Mouse (Mus musculus) common myeloid progenitor, adult 5-6 weeks (primary cell): ENCODE data around the gene Acot5. TPM values are rescaled to one million over a fixed set of nuclear protein-coding genes. Genes with fewer than 3 reads are reported as not detected.

Source experiments
- ATAC-seq: replicated peaks from 2 replicates; pipeline ENCODE4 v1.8.0; 2016; ENCODE audit warnings: low read depth, mild to moderate bottlenecking, moderate TSS enrichment, inconsistent platforms; ENCODE audit not compliant: poor library complexity, severe bottlenecking
- total RNA-seq: library from RNA; stranded (forward); fragments of 200-1000, 187-1606 nt; gene quantifications from 2 replicates; pipeline ENCODE4 v1.2.3, GENCODE M21; 2017

Gene Acot5
- total RNA-seq, 1 experiment from 2014 or later: not detected

DNA sequence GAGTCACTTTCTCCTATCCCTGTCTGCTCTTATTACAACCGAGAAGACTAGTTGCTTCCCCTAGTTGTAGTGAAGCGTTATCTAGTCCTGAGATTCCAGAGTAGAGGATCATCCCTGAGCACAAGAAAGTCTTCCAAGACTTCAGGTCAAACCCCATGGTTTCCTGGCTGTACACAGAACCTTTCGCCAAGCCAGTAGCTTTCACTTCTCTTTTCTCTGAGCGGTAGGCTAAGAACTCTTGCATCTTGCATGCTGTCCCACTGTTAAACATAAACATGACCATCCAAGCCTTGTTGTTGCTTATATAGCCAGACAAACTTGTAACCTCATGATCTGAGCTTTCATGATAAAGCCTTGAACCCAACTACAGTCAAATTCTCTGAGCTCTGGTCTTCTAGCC, 41.7 kb downstream of the Acot5 start:
- no peak for ATAC-seq

DNA sequence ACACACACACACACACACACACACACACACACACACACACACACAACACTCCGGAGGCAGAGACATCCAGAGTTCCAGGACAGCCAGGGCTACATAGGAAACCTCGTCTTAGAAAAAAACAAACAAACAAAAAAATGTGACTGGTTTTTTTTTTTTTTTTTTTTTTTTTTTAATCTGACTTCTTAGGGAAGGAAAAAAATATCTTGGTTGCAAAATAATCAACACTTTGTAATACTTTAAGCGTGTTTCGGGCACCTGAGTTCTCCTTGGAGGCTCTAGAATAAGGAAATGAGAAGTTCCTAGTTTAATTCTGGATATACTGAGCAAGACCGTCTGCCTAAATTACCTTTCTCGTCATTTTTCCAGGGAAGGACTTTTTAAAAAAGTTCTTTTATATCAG, 44.6 kb downstream of the Acot5 start:
- no peak for ATAC-seq

DNA sequence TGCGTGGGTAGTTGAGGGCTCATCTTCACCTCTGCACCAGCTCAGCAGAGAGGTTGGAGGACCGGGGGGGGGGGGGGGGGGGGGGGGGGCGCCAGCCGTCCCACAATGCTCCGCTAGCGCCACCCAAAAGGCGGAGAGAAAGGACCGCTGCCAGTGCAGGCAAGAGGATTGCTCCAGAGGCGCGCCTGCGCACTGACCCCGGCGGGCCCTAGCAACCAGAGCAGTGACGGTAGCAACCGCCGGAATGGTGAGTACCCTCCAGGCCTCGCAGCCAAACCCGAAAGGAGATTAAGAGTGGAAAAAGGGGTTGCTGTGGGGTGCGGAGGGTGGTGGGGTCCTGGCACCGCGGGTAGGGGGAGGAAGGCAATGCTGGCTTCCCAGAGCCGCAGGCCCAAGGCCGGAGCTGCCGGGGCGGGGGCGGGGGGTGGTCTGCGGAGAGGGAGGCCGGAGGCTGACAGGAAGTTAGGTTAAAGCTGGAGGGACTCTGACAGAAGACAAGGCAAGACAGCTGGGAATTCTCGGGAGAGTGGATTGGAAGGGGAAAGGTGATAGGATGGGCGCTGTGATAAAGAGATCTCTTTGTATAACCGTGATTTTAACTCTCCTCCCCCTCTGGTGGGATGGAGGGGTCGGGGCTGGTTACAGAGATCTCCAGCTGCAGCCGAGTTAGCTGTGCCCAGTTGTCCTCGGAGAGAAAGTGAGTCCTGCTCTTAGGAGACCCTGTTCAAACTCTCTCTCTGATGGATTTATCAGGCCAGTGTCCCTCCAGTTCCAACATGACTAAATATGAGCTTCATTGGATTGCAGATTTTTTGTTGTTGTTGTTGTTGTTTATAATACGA, 45.2 kb downstream of the Acot5 start, which contains the start of gene Dnal1:
TSS of gene Dnal1 (plus strand) at position 214 of the 842 bp plus-strand sequence.
- peak; percentile 100 for ATAC-seq

GRCm38 (mm10) chr12:84119584-84119983, 50.5 kb downstream of the Acot5 start:
- ATAC-seq: no peak

Other genes with a start within 250 kb of the Acot5 start
- gene Numb, start 147.4 kb upstream of the Acot5 start, total RNA-seq: 14.1 and 17.0 TPM in 2 replicates
- gene Riox1, start 118.7 kb upstream of the Acot5 start, total RNA-seq: 15.2 and 16.7 TPM in 2 replicates
- not detected in 2 replicates for gene Heatr4, start 84.5 kb upstream of the Acot5 start, total RNA-seq
- gene Acot2, start 81.5 kb upstream of the Acot5 start, total RNA-seq: 13.1 and 16.3 TPM in 2 replicates
- 7.9 and 10.9 TPM in 2 replicates for gene Acot1, start 59.8 kb upstream of the Acot5 start, total RNA-seq
- not detected in 2 replicates for gene Acot4, start 30.9 kb upstream of the Acot5 start, total RNA-seq
- gene Gm49366, start 30.4 kb upstream of the Acot5 start, total RNA-seq: not detected in 2 replicates
- not detected in 2 replicates for gene Acot3, start 17.2 kb upstream of the Acot5 start, total RNA-seq
- 1.6 and 2.5 TPM in 2 replicates for gene Acot6, start 31.3 kb downstream of the Acot5 start, total RNA-seq
- 2.3 and 4.1 TPM in 2 replicates for gene Dnal1, start 45.0 kb downstream of the Acot5 start, total RNA-seq
- 0.58 and 0.64 TPM in 2 replicates for gene Pnma1, start 79.2 kb downstream of the Acot5 start, total RNA-seq
- gene Elmsan1, start 149.6 kb downstream of the Acot5 start, total RNA-seq: 13.0 and 15.1 TPM in 2 replicates
- 47.0 and 55.7 TPM in 2 replicates for gene Ptgr2, start 215.9 kb downstream of the Acot5 start, total RNA-seq
- 47.0 and 51.8 TPM in 2 replicates for gene Zfp410, start 247.5 kb downstream of the Acot5 start, total RNA-seq